Mouse (Mus musculus) urinary bladder, adult 2 months (tissue): ENCODE results near the gene Armc2. TPM values are rescaled to one million over a fixed set of nuclear protein-coding genes. Genes with fewer than 3 reads are reported as not detected.

ENCODE experiments used
- DNase-seq: peaks from one replicate; pipeline ENCODE4 v3.0.0; 2022; ENCODE audit warnings: low spot score
- polyA plus RNA-seq: library from polyadenylated mRNA; depleted of rRNA; stranded (reverse); fragments of >200 nt; gene quantifications from 2 replicates; pipeline ENCODE4 v1.2.3, GENCODE M21; 2012; rRNA removed

Armc2 gene
- polyA plus RNA-seq: 1.8 and 1.9 TPM in 2 replicates

- DNase-seq: peak; percentile 46
Observed at GRCm38 (mm10) chr10:42018016-42018949, at the start of gene Armc2. Gene Armc2 (minus strand): TSS chr10:42018442.

- no peak for DNase-seq
Observed at GRCm38 (mm10) chr10:42064446-42064845, 46.2 kb upstream of the Armc2 start.

GRCm38 (mm10) chr10:42059522-42059921 is 41.3 kb upstream of the Armc2 start:
- DNase-seq: no peak

GRCm38 (mm10) chr10:42057746-42058145 is 39.5 kb upstream of the Armc2 start:
- no peak for DNase-seq

GRCm38 (mm10) chr10:42057231-42057601 is 39.0 kb upstream of the Armc2 start:
- no peak for DNase-seq

- DNase-seq: no peak
Observed at GRCm38 (mm10) chr10:42056486-42057230, 38.4 kb upstream of the Armc2 start.

GRCm38 (mm10) chr10:42055224-42056165 is 37.3 kb upstream of the Armc2 start:
- DNase-seq: no peak

GRCm38 (mm10) chr10:42051069-42051468 is 32.8 kb upstream of the Armc2 start:
- DNase-seq: no peak

- DNase-seq: no peak
Observed at GRCm38 (mm10) chr10:42048648-42049047, 30.4 kb upstream of the Armc2 start.

- no peak for DNase-seq
Observed at GRCm38 (mm10) chr10:42044574-42044973, 26.3 kb upstream of the Armc2 start.

- no peak for DNase-seq
Observed at GRCm38 (mm10) chr10:42043307-42043706, 25.1 kb upstream of the Armc2 start.

GRCm38 (mm10) chr10:42042881-42043280 is 24.6 kb upstream of the Armc2 start:
- DNase-seq: no peak

- DNase-seq: no peak
Observed at GRCm38 (mm10) chr10:42042087-42042486, 23.8 kb upstream of the Armc2 start.

GRCm38 (mm10) chr10:42038571-42038970 is 20.3 kb upstream of the Armc2 start:
- DNase-seq: no peak

GRCm38 (mm10) chr10:42037301-42037870 is 19.1 kb upstream of the Armc2 start:
- DNase-seq: no peak

- no peak for DNase-seq
Observed at GRCm38 (mm10) chr10:42036846-42037245, 18.6 kb upstream of the Armc2 start.

GRCm38 (mm10) chr10:42033571-42033970 is 15.3 kb upstream of the Armc2 start:
- no peak for DNase-seq

- peak; percentile 53 for DNase-seq
Observed at GRCm38 (mm10) chr10:42031021-42031420, 12.8 kb upstream of the Armc2 start.

- no peak for DNase-seq
Observed at GRCm38 (mm10) chr10:42029502-42029901, 11.3 kb upstream of the Armc2 start.

GRCm38 (mm10) chr10:42027337-42027736 is 9.1 kb upstream of the Armc2 start:
- no peak for DNase-seq

- DNase-seq: no peak
Observed at GRCm38 (mm10) chr10:42024406-42024805, 6.2 kb upstream of the Armc2 start.
